Mouse (Mus musculus): ENCODE measurements around the gene Zfp426. TPM values are rescaled to one million over a fixed set of nuclear protein-coding genes. Genes with fewer than 3 reads are reported as not detected.
A peak's percentile ranks its signal among the peaks of the same experiment; 100 is the strongest.

Gene Zfp426
- total RNA-seq, 2 experiments from 2014 or later = 30.6 to 30.8 TPM

GRCm38 (mm10) chr9:20459377-20460317, 32.9 kb downstream of the Zfp426 start, which contains the start of gene Zfp26:
TSS of gene Zfp26 (minus strand) at chr9:20460162.
- peak; percentile 73 to 81 for DNase-seq (ENCODE audit: low spot score in 2 of 2)

GRCm38 (mm10) chr9:20453647-20454046, 38.9 kb downstream of the Zfp426 start:
- DNase-seq (ENCODE audit: low spot score in 2 of 2) = no peak

DNA sequence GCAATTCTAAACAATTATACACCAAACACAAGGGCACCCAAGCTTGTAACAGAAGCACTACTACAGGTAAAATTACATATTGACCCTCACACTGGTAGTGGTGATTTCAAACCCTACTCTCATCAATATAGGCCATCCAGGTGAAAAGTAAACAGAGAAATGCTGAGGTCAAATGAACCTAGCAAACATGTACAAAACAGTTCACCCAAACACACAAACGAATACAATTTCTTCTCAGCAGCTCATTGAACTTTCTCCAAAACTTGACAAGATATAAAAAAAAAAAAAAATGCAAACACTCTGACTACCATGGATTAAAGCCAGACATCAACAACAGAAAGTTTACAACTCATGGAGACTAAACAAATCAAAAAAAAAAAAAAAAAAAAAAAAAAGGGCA, 41.1 kb downstream of the Zfp426 start:
- DNase-seq (ENCODE audit: low spot score in 2 of 2) = no peak

DNA sequence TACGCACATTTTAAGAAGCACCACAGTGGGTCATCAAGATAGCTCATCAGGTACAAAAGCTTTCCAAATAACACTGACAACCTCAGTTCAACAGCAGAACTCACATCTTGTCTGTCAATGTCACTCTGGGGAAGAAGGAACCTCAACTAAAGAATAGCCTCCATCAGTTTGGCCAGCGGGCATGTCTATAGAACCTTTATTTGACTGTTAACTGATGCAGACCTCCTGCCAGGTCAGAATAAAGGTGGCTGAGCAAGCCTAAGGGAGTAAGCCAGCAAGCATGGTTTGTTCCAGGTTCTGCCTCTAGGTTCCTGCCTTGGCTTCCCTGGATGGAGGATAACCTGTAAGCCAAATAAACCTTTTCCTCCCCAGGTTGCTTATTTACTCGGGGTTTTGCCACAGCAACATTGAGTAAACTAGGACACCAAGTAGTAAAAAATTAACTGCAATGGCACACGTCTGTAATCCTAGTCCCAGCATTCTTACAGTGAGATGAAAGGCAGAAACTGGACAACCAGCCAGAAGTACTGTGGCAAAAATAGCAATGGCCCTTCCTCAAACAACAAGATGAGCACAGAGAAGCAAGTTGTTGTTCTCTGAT, 49.3 kb downstream of the Zfp426 start:
- DNase-seq (ENCODE audit: low spot score in 2 of 2) = no peak

DNA sequence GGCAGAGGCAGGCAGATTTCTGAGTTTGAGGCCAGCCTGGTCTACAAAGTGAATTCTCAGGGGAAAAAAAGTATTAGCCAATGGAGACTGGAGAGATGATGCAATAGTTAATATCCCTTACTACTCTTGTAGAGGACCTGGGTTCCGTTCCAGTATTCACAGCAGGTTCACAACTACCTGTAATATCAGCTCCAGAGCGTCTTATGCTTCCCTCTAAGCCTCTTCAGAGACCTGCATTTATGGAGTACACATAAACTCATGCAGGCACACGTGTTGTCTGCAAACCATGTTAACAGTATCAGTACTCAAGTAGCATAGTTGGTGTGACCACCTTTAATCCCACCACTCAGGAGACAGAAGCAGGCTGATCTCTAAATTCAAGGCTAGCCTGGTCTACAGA, 62.5 kb downstream of the Zfp426 start:
- no peak for DNase-seq (ENCODE audit: low spot score in 2 of 2)

Other genes with a start within 250 kb of the Zfp426 start
- not detected for gene Olfr39, start 210.4 kb downstream of the Zfp426 start, total RNA-seq (2021)
- gene Olfr873, start 194.2 kb downstream of the Zfp426 start, total RNA-seq (2021) = not detected
- not detected for gene Olfr18, start 156.7 kb downstream of the Zfp426 start, total RNA-seq (2021)
- gene Zfp560, start 107.6 kb downstream of the Zfp426 start, total RNA-seq (2021) = 1 to 10 TPM; 8.8 to 9.9 TPM
- gene Zfp26, start 32.6 kb downstream of the Zfp426 start, total RNA-seq (2021) = 10 to 100 TPM; 25.3 to 26.2 TPM
- 10 to 100 TPM; 41.4 to 42.2 TPM for gene Zfp266, start 28.7 kb upstream of the Zfp426 start, total RNA-seq (2021)
- gene Zfp846, start 88.5 kb upstream of the Zfp426 start, total RNA-seq (2021) = 10 to 100 TPM; 14.9 to 17.6 TPM
- 100 to 1,000 TPM; 310 to 319 TPM for gene Ubl5, start 150.1 kb upstream of the Zfp426 start, total RNA-seq (2021)
- 10 to 100 TPM; 21.9 to 22.6 TPM for gene Fbxl12, start 152.0 kb upstream of the Zfp426 start, total RNA-seq (2021)
- gene Pin1, start 159.3 kb upstream of the Zfp426 start, total RNA-seq (2021) = 10 to 100 TPM; 40.4 to 42.3 TPM

Data from left cerebral cortex, adult 18-20 months (tissue).